Mouse (Mus musculus): ENCODE measurements around the gene Hist1h2bc. TPM values are rescaled to one million over a fixed set of nuclear protein-coding genes. Genes with fewer than 3 reads are reported as not detected.

Hist1h2bc gene
- 3.1 and 3.3 TPM in 2 replicates for polyA plus RNA-seq (2012; ENCODE audit: low replicate concordance)

DNA sequence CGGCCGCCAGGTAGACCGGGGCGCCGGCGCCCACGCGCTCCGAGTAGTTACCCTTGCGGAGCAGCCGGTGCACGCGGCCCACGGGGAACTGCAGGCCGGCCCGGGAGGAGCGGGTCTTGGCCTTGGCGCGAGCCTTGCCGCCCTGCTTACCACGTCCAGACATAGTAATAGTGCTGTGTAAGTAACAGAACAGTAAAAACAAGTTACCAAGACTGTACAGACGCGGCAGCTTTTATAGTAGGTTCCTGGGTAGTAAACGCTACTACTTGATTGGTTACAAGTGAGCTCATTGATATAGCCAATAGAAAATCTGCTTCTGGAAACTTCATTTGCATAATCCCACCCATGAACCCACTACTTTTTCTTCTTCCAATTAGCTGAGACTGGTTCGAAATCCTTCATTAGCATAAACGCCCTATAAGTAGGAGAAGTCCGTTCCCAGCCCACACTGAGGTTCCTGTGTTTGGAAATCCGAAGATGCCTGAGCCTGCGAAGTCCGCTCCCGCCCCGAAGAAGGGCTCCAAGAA lies at the start of gene Hist1h2bc, which contains the start of gene Hist1h2ac:
Hist1h2bc (plus strand) TSS at position 445 of the 527 bp plus-strand sequence.
Hist1h2ac (minus strand) TSS at position 194 of the 527 bp plus-strand sequence.

DNA sequence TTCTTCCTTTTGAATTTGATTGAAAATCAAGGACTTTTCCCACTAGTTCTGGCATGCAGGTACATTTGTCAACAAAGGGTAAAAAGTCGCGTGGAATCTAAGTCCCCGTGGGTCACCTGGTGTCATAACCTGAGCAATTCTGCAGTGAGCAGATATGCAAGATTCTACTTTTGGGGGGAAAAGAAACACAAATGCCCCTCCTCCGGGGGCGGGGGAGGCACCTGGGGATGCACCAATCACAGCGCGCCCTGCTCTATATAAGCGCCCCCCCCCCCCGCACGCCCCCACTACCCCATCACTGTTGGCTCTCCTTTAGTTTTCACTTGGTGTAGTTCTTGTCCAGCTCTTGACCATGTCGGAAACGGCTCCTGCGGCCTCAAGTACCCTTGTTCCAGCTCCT lies 11.5 kb downstream of the Hist1h2bc start, which contains the start of gene Hist1h1t:
Hist1h1t (plus strand) TSS at position 301 of the 400 bp plus-strand sequence.

DNA sequence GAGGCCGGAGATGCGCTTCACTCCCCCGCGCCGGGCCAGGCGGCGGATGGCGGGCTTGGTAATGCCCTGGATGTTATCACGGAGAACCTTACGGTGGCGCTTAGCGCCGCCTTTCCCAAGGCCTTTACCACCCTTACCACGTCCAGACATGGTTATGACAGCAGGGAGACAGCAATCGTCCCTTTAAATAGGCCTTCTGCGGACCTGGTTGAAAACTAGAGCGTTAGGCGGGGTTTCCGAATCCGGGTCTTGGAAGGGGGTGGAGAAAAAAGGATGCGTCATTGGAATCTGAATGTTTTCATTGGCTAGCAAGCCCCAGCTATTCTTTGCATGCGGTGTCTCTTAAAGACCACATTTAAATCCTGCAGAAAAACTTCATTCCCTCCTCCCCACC lies 14.3 kb downstream of the Hist1h2bc start, which contains the start of gene Hist1h4c:
Hist1h4c (minus strand) TSS at position 155 of the 394 bp plus-strand sequence.

DNA sequence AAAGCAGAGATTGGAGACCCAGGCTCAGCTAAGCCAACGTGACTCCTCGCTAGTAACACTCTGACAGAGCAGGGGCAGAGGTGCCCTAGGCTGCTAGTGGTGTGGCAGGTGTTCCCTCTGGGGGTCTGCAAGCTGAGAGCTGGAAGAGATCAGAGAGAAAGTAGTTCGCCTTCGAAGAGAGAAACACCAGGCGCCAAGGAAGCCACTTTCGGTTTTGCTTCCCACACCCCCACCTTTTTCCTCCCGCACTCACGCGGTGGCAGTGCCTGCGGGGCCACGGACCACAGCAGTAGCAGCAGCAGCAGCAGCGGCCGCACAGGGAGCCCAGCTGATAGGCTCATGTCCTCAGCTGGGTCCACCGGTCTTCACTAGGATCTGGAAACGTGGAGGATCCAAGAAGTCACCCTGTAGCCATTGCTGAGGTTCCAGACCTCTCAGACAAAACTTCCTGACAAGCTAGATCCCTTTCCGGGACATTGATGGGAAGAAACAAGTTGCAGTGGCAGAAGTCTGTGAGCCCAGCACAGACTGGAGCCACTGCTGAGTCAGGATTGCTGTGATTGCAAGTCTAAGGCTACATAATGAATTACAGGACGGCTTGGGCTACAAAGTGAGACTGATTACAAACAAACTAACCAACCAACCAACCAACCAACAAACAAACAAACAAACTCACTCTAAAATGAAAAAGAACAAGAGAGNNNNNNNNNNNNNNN lies 26.5 kb downstream of the Hist1h2bc start, which contains the start of gene Hfe:
Hfe (minus strand) TSS at position 481 of the 716 bp plus-strand sequence.

DNA sequence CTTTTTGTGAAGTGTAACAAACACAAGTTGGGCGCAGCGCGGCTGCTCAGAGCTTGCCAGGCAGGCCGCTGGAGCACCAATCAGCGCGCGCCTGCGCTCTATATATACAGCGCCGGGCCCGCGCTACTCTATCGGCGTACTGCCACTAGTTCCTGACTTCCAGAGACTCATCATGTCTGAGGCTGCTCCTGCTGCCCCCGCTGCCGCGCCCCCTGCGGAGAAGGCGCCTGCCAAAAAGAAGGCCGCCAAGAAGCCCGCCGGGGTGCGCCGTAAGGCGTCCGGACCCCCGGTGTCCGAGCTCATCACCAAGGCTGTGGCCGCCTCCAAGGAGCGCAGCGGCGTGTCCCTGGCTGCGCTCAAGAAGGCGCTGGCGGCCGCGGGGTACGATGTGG lies 54.7 kb downstream of the Hist1h2bc start, which contains the start of gene Hist1h1c:
Hist1h1c (plus strand) TSS at position 132 of the 392 bp plus-strand sequence.

Other genes with a start within 250 kb of the Hist1h2bc start
- gene Btn1a1, start 218.3 kb upstream of the Hist1h2bc start, polyA plus RNA-seq (2012; ENCODE audit: low replicate concordance), result 0.12 and 0.15 TPM in 2 replicates
- not detected in 2 replicates for gene Btn2a2, start 195.3 kb upstream of the Hist1h2bc start, polyA plus RNA-seq (2012; ENCODE audit: low replicate concordance)
- gene Hist1h4h, start 153.1 kb upstream of the Hist1h2bc start, polyA plus RNA-seq (2012; ENCODE audit: low replicate concordance), result 22.4 and 24.1 TPM in 2 replicates
- gene Hist1h2af, start 150.3 kb upstream of the Hist1h2bc start, polyA plus RNA-seq (2012; ENCODE audit: low replicate concordance), result 1,274 and 2,101 TPM in 2 replicates
- 9.7 and 27.2 TPM in 2 replicates for gene Hist1h3g, start 148.8 kb upstream of the Hist1h2bc start, polyA plus RNA-seq (2012; ENCODE audit: low replicate concordance)
- gene Hist1h2bh, start 140.8 kb upstream of the Hist1h2bc start, polyA plus RNA-seq (2012; ENCODE audit: low replicate concordance), result 2.6 and 2.9 TPM in 2 replicates
- 7.8 and 13.9 TPM in 2 replicates for gene Hist1h3f, start 140.1 kb upstream of the Hist1h2bc start, polyA plus RNA-seq (2012; ENCODE audit: low replicate concordance)
- gene Hist1h4f, start 132.6 kb upstream of the Hist1h2bc start, polyA plus RNA-seq (2012; ENCODE audit: low replicate concordance), result 39.6 and 48.6 TPM in 2 replicates
- gene Hist1h1d, start 130.9 kb upstream of the Hist1h2bc start, polyA plus RNA-seq (2012; ENCODE audit: low replicate concordance), result 0.89 and 1.4 TPM in 2 replicates
- 12.2 and 20.5 TPM in 2 replicates for gene Hist1h3e, start 121.8 kb upstream of the Hist1h2bc start, polyA plus RNA-seq (2012; ENCODE audit: low replicate concordance)
- 20.4 and 37.8 TPM in 2 replicates for gene Hist1h2ae, start 113.0 kb upstream of the Hist1h2bc start, polyA plus RNA-seq (2012; ENCODE audit: low replicate concordance)
- 19.7 and 30.7 TPM in 2 replicates for gene Hist1h2bg, start 112.8 kb upstream of the Hist1h2bc start, polyA plus RNA-seq (2012; ENCODE audit: low replicate concordance)
- 15.2 and 20.1 TPM in 2 replicates for gene Hist1h2bf, start 110.0 kb upstream of the Hist1h2bc start, polyA plus RNA-seq (2012; ENCODE audit: low replicate concordance)
- 1.2 and 1.8 TPM in 2 replicates for gene Hist1h2ad, start 109.8 kb upstream of the Hist1h2bc start, polyA plus RNA-seq (2012; ENCODE audit: low replicate concordance)
- 1.1 and 5.4 TPM in 2 replicates for gene Hist1h3d, start 108.4 kb upstream of the Hist1h2bc start, polyA plus RNA-seq (2012; ENCODE audit: low replicate concordance)
- gene Hist1h4d, start 102.6 kb upstream of the Hist1h2bc start, polyA plus RNA-seq (2012; ENCODE audit: low replicate concordance), result 21.9 and 50.4 TPM in 2 replicates
- 1.7 and 2.0 TPM in 2 replicates for gene Hist1h2be, start 63.1 kb upstream of the Hist1h2bc start, polyA plus RNA-seq (2012; ENCODE audit: low replicate concordance)
- 6.8 and 18.7 TPM in 2 replicates for gene Hist1h1e, start 61.6 kb upstream of the Hist1h2bc start, polyA plus RNA-seq (2012; ENCODE audit: low replicate concordance)
- 1.7 and 2.0 TPM in 2 replicates for gene Hist1h2ac, start 251 bp upstream of the Hist1h2bc start, polyA plus RNA-seq (2012; ENCODE audit: low replicate concordance)
- not detected in 2 replicates for gene Hist1h1t, start 11.6 kb downstream of the Hist1h2bc start, polyA plus RNA-seq (2012; ENCODE audit: low replicate concordance)
- 3.9 and 4.0 TPM in 2 replicates for gene Hist1h4c, start 14.3 kb downstream of the Hist1h2bc start, polyA plus RNA-seq (2012; ENCODE audit: low replicate concordance)
- 5.0 and 7.1 TPM in 2 replicates for gene Hfe, start 26.7 kb downstream of the Hist1h2bc start, polyA plus RNA-seq (2012; ENCODE audit: low replicate concordance)
- gene Hist1h1c, start 54.6 kb downstream of the Hist1h2bc start, polyA plus RNA-seq (2012; ENCODE audit: low replicate concordance), result 13.0 and 32.3 TPM in 2 replicates
- gene Hist1h3c, start 61.4 kb downstream of the Hist1h2bc start, polyA plus RNA-seq (2012; ENCODE audit: low replicate concordance), result 4.9 and 12.8 TPM in 2 replicates
- gene Hist1h2bb, start 62.5 kb downstream of the Hist1h2bc start, polyA plus RNA-seq (2012; ENCODE audit: low replicate concordance), result 14.4 and 31.0 TPM in 2 replicates
- gene Hist1h2ab, start 66.9 kb downstream of the Hist1h2bc start, polyA plus RNA-seq (2012; ENCODE audit: low replicate concordance), result 39.8 and 47.5 TPM in 2 replicates
- 4.5 and 16.4 TPM in 2 replicates for gene Hist1h3b, start 68.1 kb downstream of the Hist1h2bc start, polyA plus RNA-seq (2012; ENCODE audit: low replicate concordance)
- 7.2 and 8.6 TPM in 2 replicates for gene Hist1h4b, start 72.8 kb downstream of the Hist1h2bc start, polyA plus RNA-seq (2012; ENCODE audit: low replicate concordance)
- gene Hist1h4a, start 77.0 kb downstream of the Hist1h2bc start, polyA plus RNA-seq (2012; ENCODE audit: low replicate concordance), result 40.2 and 48.3 TPM in 2 replicates
- gene Hist1h3a, start 78.2 kb downstream of the Hist1h2bc start, polyA plus RNA-seq (2012; ENCODE audit: low replicate concordance), result 0.45 and 5.1 TPM in 2 replicates
- gene Hist1h1a, start 79.5 kb downstream of the Hist1h2bc start, polyA plus RNA-seq (2012; ENCODE audit: low replicate concordance), result 1.2 and 1.7 TPM in 2 replicates
- not detected in 2 replicates for gene Trim38, start 85.7 kb downstream of the Hist1h2bc start, polyA plus RNA-seq (2012; ENCODE audit: low replicate concordance)
- gene Slc17a2, start 122.8 kb downstream of the Hist1h2bc start, polyA plus RNA-seq (2012; ENCODE audit: low replicate concordance), result not detected in 2 replicates
- gene Slc17a3, start 155.2 kb downstream of the Hist1h2bc start, polyA plus RNA-seq (2012; ENCODE audit: low replicate concordance), result not detected in 2 replicates
- not detected in 2 replicates for gene Slc17a1, start 183.6 kb downstream of the Hist1h2bc start, polyA plus RNA-seq (2012; ENCODE audit: low replicate concordance)
- not detected in 2 replicates for gene Slc17a4, start 230.8 kb downstream of the Hist1h2bc start, polyA plus RNA-seq (2012; ENCODE audit: low replicate concordance)
- not detected in 2 replicates for gene Hist1h2ba, start 250.0 kb downstream of the Hist1h2bc start, polyA plus RNA-seq (2012; ENCODE audit: low replicate concordance)